Mouse (Mus musculus): ENCODE data around the gene Gm42906. TPM values are rescaled to one million over a fixed set of nuclear protein-coding genes. Genes with fewer than 3 reads are reported as not detected.

Gm42906 gene
- polyA plus RNA-seq, 1 experiment from 2014 or later = not detected

DNA sequence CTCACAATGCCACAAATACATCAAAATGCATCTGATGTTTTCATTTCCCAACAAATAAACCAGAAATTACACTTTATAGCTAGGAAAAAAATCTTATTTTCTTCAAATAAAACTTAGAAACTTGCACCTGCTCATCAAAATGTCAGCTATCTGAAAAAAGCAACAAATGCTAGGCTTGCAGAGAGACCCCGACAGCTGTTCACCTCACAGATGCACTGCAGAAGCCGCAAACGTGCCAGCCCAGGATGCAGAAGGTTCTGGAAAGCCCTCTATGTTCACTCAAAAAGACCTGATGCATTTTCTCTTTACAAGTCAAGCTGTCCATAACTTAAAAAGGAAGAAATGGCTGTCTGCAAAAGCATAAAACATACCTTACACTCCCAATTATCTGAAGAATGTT, 214.9 kb downstream of the Gm42906 start:
- H3K4me3 ChIP-seq (replicated peaks; ENCODE audit: low read length) = no peak overlapping the region
- H3K9me3 ChIP-seq (ENCODE audit: control insufficient read depth, low read length) = no peaks in the 10 kb centered on the region
- H3K4me2 ChIP-seq (ENCODE audit: low read length) = no peak overlapping the region
- no peaks in the 10 kb centered on the region for H3K4me1 ChIP-seq (replicated peaks; ENCODE audit: control insufficient read depth, insufficient read depth, low read length)
- no peaks in the 10 kb centered on the region for H3K27me3 ChIP-seq (replicated peaks; ENCODE audit: control insufficient read depth, insufficient read depth, low read length)
- no peak overlapping the region for H3K27ac ChIP-seq (ENCODE audit: low read length)
- 74% methylated on average over 3 of the region's 3 CpGs for WGBS
- no peaks in the 10 kb centered on the region for H3K36me3 ChIP-seq (ENCODE audit: control insufficient read depth, insufficient read depth)
- ATAC-seq = no peak
- no peak overlapping the region for H3K9ac ChIP-seq (replicated peaks; ENCODE audit: low read depth, low read length)

- no peak for ATAC-seq
- Histone ChIP-seq H3K27me3 (replicated peaks; ENCODE audit: control insufficient read depth, insufficient read depth, low read length) (no peaks in the 10 kb centered on the region), H3K4me1 (replicated peaks; ENCODE audit: control insufficient read depth, insufficient read depth, low read length) (no peaks in the 10 kb centered on the region), H3K4me2 (ENCODE audit: low read length) (no peak overlapping the region), H3K27ac (ENCODE audit: low read length) (no peak overlapping the region), H3K36me3 (ENCODE audit: control insufficient read depth, insufficient read depth) (no peaks in the 10 kb centered on the region), H3K9ac (replicated peaks; ENCODE audit: low read depth, low read length) (no peak overlapping the region), H3K4me3 (replicated peaks; ENCODE audit: low read length) (no peak overlapping the region), H3K9me3 (ENCODE audit: control insufficient read depth, low read length) (no peaks in the 10 kb centered on the region)
- 98% methylated on average over 1 of the region's 1 CpGs for WGBS
These were observed 217.1 kb downstream of the Gm42906 start for GRCm38 (mm10) chr5:151210869-151211268.

- WGBS = 86% methylated on average over 2 of the region's 2 CpGs
These were observed 217.9 kb downstream of the Gm42906 start for GRCm38 (mm10) chr5:151210060-151210459.

GRCm38 (mm10) chr5:151205017-151205416, 222.9 kb downstream of the Gm42906 start:
- H3K4me1 ChIP-seq (replicated peaks; ENCODE audit: control insufficient read depth, insufficient read depth, low read length) = no peaks in the 10 kb centered on the region
- 94% methylated on average over 4 of the region's 4 CpGs for WGBS

More at GRCm38 (mm10) chr5:151210060-151210459, 217.9 kb downstream of the Gm42906 start:
- no peak for ATAC-seq
- H3K27me3 ChIP-seq (replicated peaks; ENCODE audit: control insufficient read depth, insufficient read depth, low read length) = no peaks in the 10 kb centered on the region
- no peak overlapping the region for H3K27ac ChIP-seq (ENCODE audit: low read length)
- no peak overlapping the region for H3K9ac ChIP-seq (replicated peaks; ENCODE audit: low read depth, low read length)
- no peaks in the 10 kb centered on the region for H3K9me3 ChIP-seq (ENCODE audit: control insufficient read depth, low read length)
- H3K36me3 ChIP-seq (ENCODE audit: control insufficient read depth, insufficient read depth) = no peaks in the 10 kb centered on the region
- no peak overlapping the region for H3K4me2 ChIP-seq (ENCODE audit: low read length)
- H3K4me1 ChIP-seq (replicated peaks; ENCODE audit: control insufficient read depth, insufficient read depth, low read length) = no peaks in the 10 kb centered on the region
- no peak overlapping the region for H3K4me3 ChIP-seq (replicated peaks; ENCODE audit: low read length)

DNA sequence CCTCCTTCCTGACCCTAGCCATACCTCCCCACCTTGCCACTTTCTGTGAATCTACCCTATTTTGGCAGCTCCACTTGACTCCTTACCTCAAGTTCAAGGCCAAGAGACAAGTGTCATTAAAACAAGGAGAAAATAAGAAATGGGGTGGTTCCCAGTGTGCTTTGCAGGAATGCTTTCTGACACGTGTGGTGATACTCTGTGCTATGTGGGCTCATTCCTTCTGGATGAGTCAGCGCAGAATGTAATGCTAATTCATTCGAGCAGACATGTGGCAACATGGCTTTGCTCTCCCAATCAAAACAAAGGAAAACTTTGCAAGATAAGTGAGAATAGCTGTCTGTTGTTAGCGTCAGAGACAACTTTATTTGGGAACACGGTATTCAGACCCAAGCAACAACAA, 225.0 kb downstream of the Gm42906 start:
- Histone ChIP-seq H3K4me1 (replicated peaks; ENCODE audit: control insufficient read depth, insufficient read depth, low read length) (no peaks in the 10 kb centered on the region), H3K4me2 (ENCODE audit: low read length) (no peak overlapping the region), H3K9ac (replicated peaks; ENCODE audit: low read depth, low read length) (no peak overlapping the region), H3K4me3 (replicated peaks; ENCODE audit: low read length) (no peak overlapping the region), H3K27ac (ENCODE audit: low read length) (no peak overlapping the region), H3K9me3 (ENCODE audit: control insufficient read depth, low read length) (no peaks in the 10 kb centered on the region), H3K27me3 (replicated peaks; ENCODE audit: control insufficient read depth, insufficient read depth, low read length) (no peaks in the 10 kb centered on the region), H3K36me3 (ENCODE audit: control insufficient read depth, insufficient read depth) (no peaks in the 10 kb centered on the region)
- 66% methylated on average over 5 of the region's 5 CpGs for WGBS
- no peak for ATAC-seq

More at GRCm38 (mm10) chr5:151205017-151205416, 222.9 kb downstream of the Gm42906 start:
- Histone ChIP-seq H3K4me3 (replicated peaks; ENCODE audit: low read length) (no peak overlapping the region), H3K4me2 (ENCODE audit: low read length) (no peak overlapping the region), H3K9me3 (ENCODE audit: control insufficient read depth, low read length) (no peaks in the 10 kb centered on the region), H3K27ac (ENCODE audit: low read length) (no peak overlapping the region), H3K27me3 (replicated peaks; ENCODE audit: control insufficient read depth, insufficient read depth, low read length) (no peaks in the 10 kb centered on the region), H3K9ac (replicated peaks; ENCODE audit: low read depth, low read length) (no peak overlapping the region), H3K36me3 (ENCODE audit: control insufficient read depth, insufficient read depth) (no peaks in the 10 kb centered on the region)
- ATAC-seq = no peak

GRCm38 (mm10) chr5:151201220-151201619, 226.7 kb downstream of the Gm42906 start:
- Histone ChIP-seq H3K4me2 (ENCODE audit: low read length) (no peak overlapping the region), H3K9me3 (ENCODE audit: control insufficient read depth, low read length) (no peaks in the 10 kb centered on the region), H3K27me3 (replicated peaks; ENCODE audit: control insufficient read depth, insufficient read depth, low read length) (no peaks in the 10 kb centered on the region), H3K4me3 (replicated peaks; ENCODE audit: low read length) (no peak overlapping the region), H3K36me3 (ENCODE audit: control insufficient read depth, insufficient read depth) (no peaks in the 10 kb centered on the region), H3K4me1 (replicated peaks; ENCODE audit: control insufficient read depth, insufficient read depth, low read length) (no peaks in the 10 kb centered on the region), H3K27ac (ENCODE audit: low read length) (no peak overlapping the region), H3K9ac (replicated peaks; ENCODE audit: low read depth, low read length) (no peak overlapping the region)
- ATAC-seq = no peak
- WGBS = 27% methylated on average over 3 of the region's 3 CpGs

- 87% methylated on average over 3 of the region's 3 CpGs for WGBS
- H3K36me3 ChIP-seq (ENCODE audit: control insufficient read depth, insufficient read depth) = no peaks in the 10 kb centered on the region
- H3K27ac ChIP-seq (ENCODE audit: low read length) = no peak overlapping the region
- H3K4me2 ChIP-seq (ENCODE audit: low read length) = no peak overlapping the region
- no peak for ATAC-seq
- no peaks in the 10 kb centered on the region for H3K4me1 ChIP-seq (replicated peaks; ENCODE audit: control insufficient read depth, insufficient read depth, low read length)
- no peak overlapping the region for H3K4me3 ChIP-seq (replicated peaks; ENCODE audit: low read length)
- no peaks in the 10 kb centered on the region for H3K27me3 ChIP-seq (replicated peaks; ENCODE audit: control insufficient read depth, insufficient read depth, low read length)
- no peaks in the 10 kb centered on the region for H3K9me3 ChIP-seq (ENCODE audit: control insufficient read depth, low read length)
- no peak overlapping the region for H3K9ac ChIP-seq (replicated peaks; ENCODE audit: low read depth, low read length)
These were observed 228.7 kb downstream of the Gm42906 start for GRCm38 (mm10) chr5:151199235-151199634.

DNA sequence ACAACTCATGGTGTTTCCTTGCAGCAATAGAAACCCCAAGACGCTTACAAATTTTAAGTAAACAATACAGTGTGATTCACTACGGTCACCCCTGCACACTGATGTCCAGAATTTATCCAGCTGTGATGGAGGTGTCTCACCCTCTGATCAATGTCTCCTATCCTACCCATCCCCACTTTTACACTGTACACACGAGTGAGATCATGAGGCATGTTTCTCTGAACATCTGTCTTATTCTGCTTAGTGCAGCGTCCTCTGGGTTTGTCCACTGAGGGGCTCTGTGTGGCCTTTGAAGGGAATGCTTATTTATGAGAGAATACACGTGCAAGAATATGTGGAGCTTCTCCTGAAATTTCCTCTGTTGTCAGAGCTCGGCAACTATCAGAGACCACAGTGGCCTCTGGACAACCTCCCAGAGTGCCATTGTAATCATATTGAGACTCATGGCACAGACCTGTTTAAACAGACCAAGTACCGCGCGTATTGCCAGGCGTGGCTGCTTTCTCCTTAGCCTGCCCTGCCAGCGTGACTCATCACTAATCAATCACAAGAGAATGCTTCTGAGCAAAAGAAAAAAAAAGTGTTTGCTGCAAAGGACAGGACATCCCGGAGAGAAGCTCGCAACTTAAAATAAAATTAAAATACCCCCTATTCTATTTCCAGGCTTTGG, 231.2 kb downstream of the Gm42906 start:
- Histone ChIP-seq H3K4me1 (replicated peaks; ENCODE audit: control insufficient read depth, insufficient read depth, low read length) (no peaks in the 10 kb centered on the region), H3K9ac (replicated peaks; ENCODE audit: low read depth, low read length) (no peak overlapping the region), H3K27ac (ENCODE audit: low read length) (no peak overlapping the region), H3K9me3 (ENCODE audit: control insufficient read depth, low read length) (no peaks in the 10 kb centered on the region), H3K27me3 (replicated peaks; ENCODE audit: control insufficient read depth, insufficient read depth, low read length) (no peaks in the 10 kb centered on the region), H3K4me2 (ENCODE audit: low read length) (no peak overlapping the region), H3K36me3 (ENCODE audit: control insufficient read depth, insufficient read depth) (no peaks in the 10 kb centered on the region), H3K4me3 (replicated peaks; ENCODE audit: low read length) (no peak overlapping the region)
- no peak for ATAC-seq
- WGBS = 55% methylated on average over 13 of the region's 13 CpGs

GRCm38 (mm10) chr5:151193885-151194520, 234.0 kb downstream of the Gm42906 start:
- H3K4me1 ChIP-seq (replicated peaks; ENCODE audit: control insufficient read depth, insufficient read depth, low read length) = peaks cover 6% of the 10 kb centered on the region
- no peak overlapping the region for H3K4me3 ChIP-seq (replicated peaks; ENCODE audit: low read length)
- H3K27ac ChIP-seq (ENCODE audit: low read length) = no peak overlapping the region
- 0 out of 2 replicates have a peak, but pooled peaks cover 2% of the 10 kb centered on the region for H3K27me3 ChIP-seq (replicated peaks; ENCODE audit: control insufficient read depth, insufficient read depth, low read length)
- no peak overlapping the region for H3K4me2 ChIP-seq (ENCODE audit: low read length)
- ATAC-seq = no peak
- H3K36me3 ChIP-seq (ENCODE audit: control insufficient read depth, insufficient read depth) = no peaks in the 10 kb centered on the region
- no peak overlapping the region for H3K9ac ChIP-seq (replicated peaks; ENCODE audit: low read depth, low read length)
- H3K9me3 ChIP-seq (ENCODE audit: control insufficient read depth, low read length) = no peaks in the 10 kb centered on the region
- WGBS = 47% methylated on average over 3 of the region's 3 CpGs

Measured in forebrain, embryonic 16.5 days (tissue).